Mouse (Mus musculus): Measurements from ENCODE around the gene Sc5d.

Gene Sc5d

GRCm38 (mm10) chr9:42264145-42264544 lies at the start of gene Sc5d:
Sc5d (minus strand) TSS chr9:42264256.
- peak; percentile 93 for DNase-seq (ENCODE audit: low spot score)

- no peak for DNase-seq (ENCODE audit: low spot score)
Measured at GRCm38 (mm10) chr9:42311311-42311710, 47.3 kb upstream of the Sc5d start.

GRCm38 (mm10) chr9:42303894-42304293 lies 39.8 kb upstream of the Sc5d start:
- DNase-seq (ENCODE audit: low spot score): no peak

GRCm38 (mm10) chr9:42301082-42301633 lies 37.1 kb upstream of the Sc5d start:
- no peak for DNase-seq (ENCODE audit: low spot score)

GRCm38 (mm10) chr9:42296297-42296922 lies 32.4 kb upstream of the Sc5d start:
- DNase-seq (ENCODE audit: low spot score): no peak

- no peak for DNase-seq (ENCODE audit: low spot score)
Measured at GRCm38 (mm10) chr9:42294131-42294530, 30.1 kb upstream of the Sc5d start.

- DNase-seq (ENCODE audit: low spot score): no peak
Measured at GRCm38 (mm10) chr9:42293596-42293995, 29.5 kb upstream of the Sc5d start.

- DNase-seq (ENCODE audit: low spot score): no peak
Measured at GRCm38 (mm10) chr9:42293051-42293450, 29.0 kb upstream of the Sc5d start.

- DNase-seq (ENCODE audit: low spot score): no peak
Measured at GRCm38 (mm10) chr9:42279676-42280075, 15.6 kb upstream of the Sc5d start.

- no peak for DNase-seq (ENCODE audit: low spot score)
Measured at GRCm38 (mm10) chr9:42278046-42278445, 14.0 kb upstream of the Sc5d start.

- DNase-seq (ENCODE audit: low spot score): no peak
Measured at GRCm38 (mm10) chr9:42277606-42278005, 13.6 kb upstream of the Sc5d start.

GRCm38 (mm10) chr9:42277162-42277561 lies 13.1 kb upstream of the Sc5d start:
- no peak for DNase-seq (ENCODE audit: low spot score)

- DNase-seq (ENCODE audit: low spot score): no peak
Measured at GRCm38 (mm10) chr9:42275761-42276145, 11.7 kb upstream of the Sc5d start.

GRCm38 (mm10) chr9:42275027-42275760 lies 11.1 kb upstream of the Sc5d start:
- DNase-seq (ENCODE audit: low spot score): no peak

GRCm38 (mm10) chr9:42273682-42274296 lies 9.7 kb upstream of the Sc5d start:
- no peak for DNase-seq (ENCODE audit: low spot score)

- no peak for DNase-seq (ENCODE audit: low spot score)
Measured at GRCm38 (mm10) chr9:42273174-42273573, 9.1 kb upstream of the Sc5d start.

- peak; percentile 48 for DNase-seq (ENCODE audit: low spot score)
Measured at GRCm38 (mm10) chr9:42272690-42273089, 8.6 kb upstream of the Sc5d start.

- DNase-seq (ENCODE audit: low spot score): no peak
Measured at GRCm38 (mm10) chr9:42271456-42271855, 7.4 kb upstream of the Sc5d start.

GRCm38 (mm10) chr9:42270617-42271016 lies 6.6 kb upstream of the Sc5d start:
- no peak for DNase-seq (ENCODE audit: low spot score)

GRCm38 (mm10) chr9:42270081-42270480 lies 6.0 kb upstream of the Sc5d start:
- DNase-seq (ENCODE audit: low spot score): no peak

GRCm38 (mm10) chr9:42268371-42268770 lies 4.3 kb upstream of the Sc5d start:
- no peak for DNase-seq (ENCODE audit: low spot score)

- no peak for DNase-seq (ENCODE audit: low spot score)
Measured at GRCm38 (mm10) chr9:42265309-42265708, 1.3 kb upstream of the Sc5d start.

GRCm38 (mm10) chr9:42263709-42264111 lies 346 bp downstream of the Sc5d start:
- no peak for DNase-seq (ENCODE audit: low spot score)
